11 mouse cellular contexts compared by ENCODE assay signal in the genomic region with DNA sequence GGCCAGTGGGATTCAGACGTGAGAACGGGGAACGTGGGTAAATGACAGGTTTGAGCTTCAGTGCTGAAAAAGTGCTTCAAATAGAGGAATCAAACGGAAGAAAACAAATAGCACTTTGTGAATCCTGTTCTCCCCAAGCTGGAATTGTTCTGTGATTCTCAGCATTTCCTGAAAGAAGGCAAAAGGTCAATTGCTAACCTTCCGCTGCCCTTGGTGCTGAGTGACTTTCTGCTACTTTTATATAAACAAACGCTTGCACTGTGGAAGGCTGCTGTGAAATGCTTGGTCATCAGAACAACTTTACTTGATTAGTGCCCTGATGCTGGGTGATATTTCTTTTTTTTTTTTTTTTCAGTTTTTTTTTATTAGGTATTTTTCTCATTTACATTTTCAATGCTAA.
A peak's percentile ranks its signal among the peaks of the same experiment; 100 is the strongest.
DNase-seq lines count a peak whose midpoint lies in the region; ATAC-seq and TF ChIP-seq lines count a peak whose summit lies in the region.
"Had no signal": no experiment of that assay in that cellular context is flagged by ENCODE, and none has a peak within 500 bp of the region (broad histone marks: within the 10 kb centered on the region; RNA-seq: fewer than 3 reads in every experiment).

No protein-coding gene starts in this region.

- no peaks in the 10 kb centered on the region for H3K9me3 ChIP-seq in midbrain, embryonic 12.5 days
- H3K9me3 ChIP-seq in midbrain, postnatal 0 days (ENCODE audit: low read length) = no peaks in the 10 kb centered on the region
- H3K9me3 ChIP-seq in midbrain, embryonic 15.5 days = no peaks in the 10 kb centered on the region
- H3K9me3 ChIP-seq: forebrain, embryonic 13.5 days had no signal

- H3K4me2 ChIP-seq in midbrain, embryonic 12.5 days (replicated peaks) = no peak overlapping the region
- no peak overlapping the region for H3K4me2 ChIP-seq in midbrain, postnatal 0 days (ENCODE audit: low read depth, low read length, poor library complexity, severe bottlenecking)
- H3K4me2 ChIP-seq in midbrain, embryonic 15.5 days = no peak overlapping the region
- H3K4me2 ChIP-seq: forebrain, embryonic 13.5 days had no signal

- no peak for ATAC-seq in midbrain, embryonic 12.5 days (ENCODE audit: low FRiP score, low read depth)
- ATAC-seq in midbrain, postnatal 0 days (ENCODE audit: low FRiP score) = no peak
- ATAC-seq in midbrain, embryonic 15.5 days (replicated peaks) = 0 out of 2 replicates have a peak, but pooled peaks have one; percentile 50
- ATAC-seq: intestine, postnatal 0 days had no signal

- no peaks in the 10 kb centered on the region for H3K36me3 ChIP-seq in midbrain, embryonic 12.5 days
- no peaks in the 10 kb centered on the region for H3K36me3 ChIP-seq in midbrain, postnatal 0 days (ENCODE audit: insufficient read depth, low read length)
- no peaks in the 10 kb centered on the region for H3K36me3 ChIP-seq in midbrain, embryonic 15.5 days (replicated peaks)
- H3K36me3 ChIP-seq in thymus, adult 2 months (ENCODE audit: control insufficient read depth, insufficient read depth, low read length) = no peaks in the 10 kb centered on the region

- no peak overlapping the region for H3K4me3 ChIP-seq in midbrain, embryonic 12.5 days
- no peak overlapping the region for H3K4me3 ChIP-seq in midbrain, postnatal 0 days (ENCODE audit: low read depth, low read length)
- H3K4me3 ChIP-seq in midbrain, embryonic 15.5 days = no peak overlapping the region
- H3K4me3 ChIP-seq in thymus, adult 2 months (ENCODE audit: control insufficient read depth, insufficient read depth, low read length) = no peak overlapping the region
- H3K4me3 ChIP-seq: forebrain, embryonic 13.5 days had no signal

- peaks cover 4% of the 10 kb centered on the region; the same call in 1 of the 2 replicates for H3K4me1 ChIP-seq in midbrain, embryonic 12.5 days
- no peaks in the 10 kb centered on the region for H3K4me1 ChIP-seq in midbrain, postnatal 0 days (ENCODE audit: insufficient read depth, low read length)
- H3K4me1 ChIP-seq in midbrain, embryonic 15.5 days = peaks cover 12% of the 10 kb centered on the region
- no peaks in the 10 kb centered on the region for H3K4me1 ChIP-seq in thymus, adult 2 months (replicated peaks; ENCODE audit: control insufficient read depth, insufficient read depth, low read length)

- 21% methylated on average over 6 of the region's 6 CpGs for WGBS in midbrain, embryonic 12.5 days
- 26% methylated on average over 6 of the region's 6 CpGs for WGBS in midbrain, postnatal 0 days
- 27% methylated on average over 6 of the region's 6 CpGs for WGBS in midbrain, embryonic 15.5 days
- 98% methylated on average over 6 of the region's 6 CpGs for WGBS in thymus, adult 2 months

- H3K9ac ChIP-seq in midbrain, embryonic 12.5 days (replicated peaks) = no peak overlapping the region
- H3K9ac ChIP-seq in midbrain, postnatal 0 days (replicated peaks; ENCODE audit: low read length, poor library complexity, severe bottlenecking) = no peak overlapping the region
- no peak overlapping the region for H3K9ac ChIP-seq in midbrain, embryonic 15.5 days
- H3K9ac ChIP-seq: forebrain, embryonic 13.5 days; liver, embryonic 14.5 days had no signal

- TF ChIP-seq CTCF in midbrain, postnatal 0 days (IDR thresholded peaks at IDR 0.05) = no peak
- TF ChIP-seq CTCF in thymus, adult 2 months (IDR thresholded peaks at IDR 0.05; ENCODE audit: borderline replicate concordance, control insufficient read depth, extremely low read depth, insufficient read depth, low read length, poor library complexity) = no peak

- no peak for TF ChIP-seq POLR2A in thymus, adult 2 months (IDR thresholded peaks at IDR 0.05; ENCODE audit: control insufficient read depth, extremely low read depth, insufficient read depth, low read length, poor library complexity)

- DNase-seq in midbrain, postnatal 0 days (ENCODE audit: low spot score) = no peak
- DNase-seq in embryo, embryonic 10.5 days (ENCODE audit: low spot score) = peak; percentile 70
- DNase-seq in kidney, adult 18-20 months = peak; percentile 8
- DNase-seq in thymus, adult 2 months = no peak
- no peak for DNase-seq in adrenal gland, postnatal 14 days
- DNase-seq: thymus, postnatal 25 days had no signal

- 0 out of 2 replicates have a peak overlapping the region, but pooled peaks have one; percentile 6 for H3K27ac ChIP-seq in midbrain, embryonic 12.5 days (replicated peaks)
- no peak overlapping the region for H3K27ac ChIP-seq in midbrain, postnatal 0 days (ENCODE audit: low read depth, low read length)
- peak overlapping the region; percentile 13; the same call in 1 of the 2 replicates for H3K27ac ChIP-seq in midbrain, embryonic 15.5 days
- no peak overlapping the region for H3K27ac ChIP-seq in thymus, adult 2 months (ENCODE audit: control insufficient read depth, insufficient read depth, low read length)
- H3K27ac ChIP-seq: forebrain, embryonic 13.5 days; liver, embryonic 14.5 days had no signal

- peaks cover 20% of the 10 kb centered on the region for H3K27me3 ChIP-seq in midbrain, embryonic 12.5 days
- no peaks in the 10 kb centered on the region for H3K27me3 ChIP-seq in midbrain, postnatal 0 days (ENCODE audit: insufficient read depth, low read length)
- H3K27me3 ChIP-seq in midbrain, embryonic 15.5 days (replicated peaks) = no peaks in the 10 kb centered on the region
- no peaks in the 10 kb centered on the region for H3K27me3 ChIP-seq in thymus, adult 2 months (ENCODE audit: control insufficient read depth, insufficient read depth, low read length)
- H3K27me3 ChIP-seq: forebrain, embryonic 13.5 days had no signal

Comparison
In these comparisons a context has a peak if more than half of its experiments do, and no peak if none do; other contexts are left out.
1. H3K27ac ChIP-seq: peak in midbrain, embryonic 12.5 days (single experiment) and midbrain, embryonic 15.5 days (single experiment); none in midbrain, postnatal 0 days (single experiment) and thymus, adult 2 months (single experiment).
2. DNase-seq: peak in embryo, embryonic 10.5 days (single experiment) and kidney, adult 18-20 months (single experiment); none in midbrain, postnatal 0 days (single experiment), thymus, adult 2 months (single experiment) and adrenal gland, postnatal 14 days (single experiment).